Mouse (Mus musculus) embryo, embryonic 9.5 days (tissue): ENCODE measurements around the gene Ttk.

Source experiments
- DNase-seq: peaks from one replicate; pipeline ENCODE4 v3.0.0-alpha.2; 2017; ENCODE audit errors: extremely low spot score

Ttk gene

DNA sequence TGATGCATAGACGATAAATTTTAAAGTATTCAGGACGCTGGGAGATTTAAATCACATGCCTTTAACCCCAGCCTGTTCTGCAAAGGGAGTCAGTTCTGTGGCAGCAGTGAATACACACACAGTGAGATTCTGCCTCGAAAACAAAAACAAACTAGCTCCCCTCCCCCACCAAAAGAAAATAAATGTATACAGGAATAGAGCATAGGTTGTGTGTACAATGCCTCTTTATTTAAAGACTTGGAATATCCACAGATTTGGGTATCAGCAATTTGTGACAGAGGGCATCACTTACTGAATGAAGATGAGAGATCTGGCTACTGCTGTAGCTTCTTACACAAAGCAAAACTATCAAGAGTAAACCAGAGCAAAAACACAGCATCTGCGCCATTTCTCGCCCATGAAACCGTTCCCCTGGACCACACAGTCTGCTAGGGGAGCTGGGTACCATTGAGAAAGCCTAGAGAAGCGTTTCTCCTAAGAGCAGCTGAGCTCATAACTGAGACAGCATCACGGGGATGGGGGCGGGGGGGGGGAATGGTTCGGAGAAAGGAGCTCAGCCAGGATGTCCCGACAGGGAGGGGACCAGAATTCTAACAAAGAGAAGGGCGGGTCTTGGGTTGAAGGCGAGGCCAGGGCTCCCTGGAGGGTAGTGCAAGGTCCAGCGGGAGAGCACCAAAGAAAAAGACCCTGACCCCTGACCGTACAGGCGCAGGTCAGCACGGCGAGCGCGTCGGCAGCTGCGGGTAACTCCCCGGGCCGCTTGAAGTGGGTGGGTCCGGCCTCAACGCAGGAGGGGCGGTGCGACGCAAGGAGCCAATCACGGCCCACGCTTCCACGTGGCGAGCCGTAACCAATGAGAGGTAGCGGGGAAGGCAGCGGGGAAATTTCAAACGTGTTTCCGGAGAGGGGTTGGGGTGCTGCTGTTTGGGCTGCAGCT, at the start of gene Ttk:
Ttk (plus strand) TSS at position 879 of the 937 bp plus-strand sequence.
- DNase-seq: peak; percentile 93

- DNase-seq: no peak
Measured at GRCm38 (mm10) chr9:83785501-83785900, 49.0 kb upstream of the Ttk start.

- no peak for DNase-seq
Measured at GRCm38 (mm10) chr9:83789326-83789725, 45.2 kb upstream of the Ttk start.

GRCm38 (mm10) chr9:83796875-83797274, 37.6 kb upstream of the Ttk start:
- no peak for DNase-seq

- DNase-seq: no peak
Measured at GRCm38 (mm10) chr9:83797898-83798297, 36.6 kb upstream of the Ttk start.

- no peak for DNase-seq
Measured at GRCm38 (mm10) chr9:83804341-83804740, 30.1 kb upstream of the Ttk start.

- DNase-seq: peak; percentile 66
Measured at GRCm38 (mm10) chr9:83805164-83805976, 29.1 kb upstream of the Ttk start.

DNA sequence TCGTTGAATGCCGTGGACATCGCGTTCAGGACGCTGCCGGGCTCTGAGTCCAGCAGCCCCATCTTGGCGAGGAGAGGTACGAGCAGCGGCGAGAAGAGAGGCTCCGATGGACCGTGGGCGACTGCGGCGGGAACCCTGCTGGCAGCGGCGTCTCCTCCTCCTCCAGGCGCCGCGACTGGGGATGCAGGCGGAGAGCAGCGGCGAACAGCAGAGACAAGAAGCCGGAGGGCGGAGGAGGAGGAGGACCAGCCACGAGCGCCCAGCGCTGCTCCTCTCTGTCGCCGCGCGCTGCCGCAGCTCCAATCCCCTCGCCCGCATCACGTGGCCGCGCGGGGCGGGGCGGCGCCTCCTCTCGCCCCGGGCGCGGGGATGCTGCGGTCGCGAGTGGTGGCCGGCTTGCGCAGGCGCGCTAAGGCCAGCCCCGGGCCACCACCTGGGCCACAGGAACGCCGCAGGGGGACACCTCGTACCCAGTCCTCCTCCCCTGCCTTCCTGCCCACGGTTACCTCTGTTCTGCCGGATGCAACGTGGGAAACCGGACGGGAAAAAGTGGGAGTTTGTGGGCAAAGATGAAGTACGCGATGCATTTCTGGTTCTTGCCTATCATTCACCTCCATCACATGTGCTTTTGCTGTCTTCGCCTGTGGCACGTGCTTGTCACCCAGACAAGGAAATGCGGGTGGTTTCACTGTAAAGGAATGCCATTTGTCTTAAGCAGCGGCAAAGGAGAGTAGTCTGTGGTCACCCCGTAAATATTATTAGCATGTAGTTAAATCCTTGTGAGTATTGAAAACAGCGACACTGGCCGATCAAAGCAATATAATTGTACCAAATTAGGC, 28.3 kb upstream of the Ttk start, which contains the start of gene Elovl4:
Elovl4 (minus strand) TSS at position 301 of the 839 bp plus-strand sequence.
- peak; percentile 77 for DNase-seq

DNA sequence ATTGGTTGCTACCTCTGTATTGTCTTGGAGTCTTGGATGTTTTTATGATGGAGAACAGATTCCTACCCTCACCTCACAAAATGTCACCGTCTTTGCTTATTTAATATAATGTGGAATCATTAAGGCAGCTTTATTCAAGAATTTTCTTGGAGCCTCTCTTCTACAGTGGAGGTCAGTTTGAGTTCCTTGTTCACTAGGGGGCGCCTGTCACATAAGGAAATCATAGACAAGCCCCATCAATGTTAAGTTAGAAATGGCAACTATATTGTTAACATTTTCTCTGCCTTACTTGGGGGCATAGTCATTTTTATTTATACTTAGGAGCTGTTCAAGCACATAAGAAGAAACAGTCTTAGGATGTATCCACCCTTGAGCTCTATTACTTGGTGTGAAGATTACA, 26.9 kb upstream of the Ttk start:
- peak; percentile 42 for DNase-seq

DNA sequence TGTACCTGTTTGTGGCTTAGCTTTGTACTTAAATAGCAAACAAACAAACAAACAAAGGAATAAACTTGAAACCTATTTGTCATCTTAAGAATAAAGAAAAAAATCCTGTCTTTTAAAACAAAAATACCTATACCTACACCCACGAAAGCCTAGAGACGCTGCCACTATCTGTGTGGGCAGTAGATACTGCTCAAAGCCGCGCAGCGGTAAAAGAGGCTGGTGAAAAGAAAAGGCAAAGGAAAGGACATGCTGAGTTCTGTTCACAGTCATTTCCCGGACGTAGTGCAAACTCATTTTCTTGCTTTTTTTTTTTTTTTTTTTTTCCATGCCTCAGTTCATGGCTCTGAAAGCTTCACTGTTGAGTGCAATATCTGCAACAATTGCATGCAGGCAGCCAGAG, 15.3 kb upstream of the Ttk start:
- no peak for DNase-seq

DNA sequence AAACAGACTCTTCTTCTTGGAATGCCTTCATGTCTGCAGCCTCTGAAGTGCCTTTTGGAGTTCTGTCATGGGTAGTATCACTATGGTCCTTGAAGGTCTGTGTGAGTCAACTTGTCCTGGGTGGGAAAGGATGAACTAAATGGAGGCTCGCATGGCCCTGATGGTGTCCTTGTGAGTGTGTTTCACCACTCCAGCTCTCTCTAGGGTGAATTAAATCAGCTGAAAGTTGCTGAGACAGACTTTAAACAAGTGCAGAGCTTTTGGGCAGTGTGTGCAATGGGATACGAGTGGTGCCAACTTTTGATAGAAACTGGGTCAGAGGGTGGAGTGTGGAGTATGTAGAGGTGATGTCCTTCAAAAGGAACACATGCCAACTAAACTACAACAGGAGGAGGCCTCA, 13.5 kb upstream of the Ttk start:
- no peak for DNase-seq

- DNase-seq: no peak
Measured at GRCm38 (mm10) chr9:83822925-83823324, 11.6 kb upstream of the Ttk start.

- no peak for DNase-seq
Measured at GRCm38 (mm10) chr9:83829896-83830295, 4.6 kb upstream of the Ttk start.

DNA sequence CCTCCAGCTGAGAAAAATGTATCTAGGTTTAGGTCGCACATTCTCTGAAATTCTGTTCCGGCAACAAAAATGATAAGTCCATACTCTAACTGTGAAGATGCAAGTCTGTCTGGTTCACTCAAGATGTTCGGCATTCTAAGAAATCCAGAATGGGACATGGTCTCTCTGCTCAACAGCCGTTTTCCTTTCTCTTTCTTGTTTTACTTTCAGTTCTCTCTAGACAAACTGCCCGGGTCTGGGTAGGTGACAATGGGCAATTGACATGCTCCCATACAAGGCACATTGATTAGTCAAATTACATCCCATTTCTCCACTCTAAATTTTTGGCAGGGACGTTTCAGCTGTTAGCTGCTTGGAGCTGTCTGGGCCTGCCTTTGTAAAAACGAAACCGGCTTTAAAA, 3.3 kb upstream of the Ttk start:
- no peak for DNase-seq

DNA sequence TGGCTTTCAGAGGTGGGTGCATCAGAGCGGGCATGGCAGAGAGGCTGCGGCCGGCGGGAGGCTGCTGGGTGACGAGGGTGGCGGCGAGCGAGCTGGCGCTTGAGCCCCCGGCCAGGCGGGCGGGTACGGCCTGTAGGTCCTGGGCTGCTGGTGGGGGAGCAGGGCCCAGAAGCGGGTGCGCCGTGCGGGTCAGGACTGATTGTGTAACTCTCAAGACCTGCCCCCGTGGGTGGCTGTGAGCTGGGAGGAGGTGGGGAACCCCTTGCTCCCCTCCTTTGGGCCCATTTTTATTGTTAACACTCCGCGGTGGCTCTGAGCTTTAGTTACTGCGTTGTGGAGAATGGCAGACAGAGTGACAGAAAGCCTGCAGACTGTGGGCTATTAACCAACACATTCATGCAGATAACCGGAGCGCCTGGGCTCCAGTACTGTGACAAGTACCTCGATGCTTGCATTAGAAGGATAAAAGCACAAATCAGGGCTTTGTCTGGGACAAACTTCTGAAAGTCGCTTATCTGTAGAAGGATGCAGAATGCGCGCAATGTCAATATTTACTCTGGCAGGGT, 342 bp downstream of the Ttk start:
- DNase-seq: no peak

DNA sequence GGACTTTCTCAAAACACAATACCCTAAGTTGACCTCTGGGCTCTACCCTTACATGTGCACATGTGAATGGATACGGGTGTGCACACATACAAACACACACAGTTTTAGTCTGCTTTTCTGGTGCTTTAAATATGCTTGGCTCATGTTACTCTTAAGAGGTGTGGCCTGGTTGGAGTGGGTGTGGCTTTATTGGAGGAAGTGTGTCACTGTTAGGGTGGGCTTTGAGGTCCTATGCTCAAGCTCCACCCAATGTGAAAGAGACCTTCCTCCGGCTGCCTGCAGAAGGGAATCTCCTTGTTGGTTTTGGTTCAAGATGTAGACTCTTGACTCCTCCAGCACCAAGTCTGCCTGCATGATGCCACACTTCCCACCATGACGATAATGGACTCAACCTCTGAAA, 18.0 kb downstream of the Ttk start:
- no peak for DNase-seq

GRCm38 (mm10) chr9:83865165-83865564, 30.7 kb downstream of the Ttk start:
- no peak for DNase-seq

GRCm38 (mm10) chr9:83882191-83882590, 47.7 kb downstream of the Ttk start:
- no peak for DNase-seq

DNA sequence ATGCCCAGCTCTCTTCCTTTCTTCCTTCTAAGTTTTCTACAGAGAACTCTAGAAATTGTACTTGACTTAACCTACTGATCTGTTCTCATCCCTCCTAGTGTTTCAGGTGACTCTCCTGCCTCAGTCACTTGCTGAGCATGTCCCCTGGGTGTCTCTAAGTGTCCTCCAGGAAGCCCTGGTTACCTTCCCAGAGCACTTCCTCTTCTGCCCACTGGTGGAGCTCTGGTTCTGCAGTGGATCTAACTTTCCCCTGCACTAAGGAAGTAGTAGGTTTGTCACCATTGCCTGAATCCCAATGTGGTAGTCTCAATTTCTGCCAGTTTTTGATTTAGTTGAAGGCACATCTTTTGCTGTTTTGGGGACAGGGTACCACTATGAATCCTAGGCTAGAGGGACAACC, 51.7 kb downstream of the Ttk start:
- DNase-seq: no peak

DNA sequence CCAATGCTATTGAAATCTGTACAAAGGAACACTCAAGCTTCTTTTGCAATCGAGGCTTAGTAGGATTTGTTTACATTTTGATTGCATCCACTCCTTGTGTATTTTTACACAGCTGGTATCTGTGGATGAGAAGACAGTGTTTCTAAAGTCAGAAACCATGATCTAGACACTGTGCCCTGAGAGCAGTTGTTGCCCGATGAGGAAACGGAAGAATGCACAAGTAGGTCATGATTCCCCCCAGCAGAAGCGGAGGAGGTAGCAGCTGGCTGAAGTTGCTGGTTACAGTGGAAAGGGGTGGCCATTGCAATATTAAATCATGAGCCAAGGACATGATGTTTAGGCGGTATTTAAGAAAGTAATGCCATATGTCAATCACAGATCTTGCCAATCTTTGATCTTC, 53.7 kb downstream of the Ttk start:
- DNase-seq: no peak

DNA sequence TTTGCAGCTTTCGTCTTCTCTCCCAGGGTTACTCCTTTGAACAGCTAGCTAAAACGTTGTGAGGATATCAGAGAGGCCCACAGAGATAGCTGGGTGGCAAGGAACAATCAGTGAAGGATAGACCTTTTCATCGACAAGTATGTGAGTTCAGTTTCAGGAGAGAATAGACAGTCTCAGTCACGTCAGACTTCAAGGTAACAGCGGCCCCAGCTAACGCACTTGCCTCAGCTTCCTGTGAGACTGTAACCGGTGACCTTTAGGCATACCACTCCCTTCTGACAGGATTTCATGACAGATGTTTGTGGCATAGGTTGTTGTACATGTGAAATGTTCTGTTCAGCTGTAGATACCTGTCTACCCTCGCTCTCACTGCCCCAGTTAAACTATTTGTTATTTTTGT, 58.6 kb downstream of the Ttk start:
- no peak for DNase-seq
